In the genomic region with DNA sequence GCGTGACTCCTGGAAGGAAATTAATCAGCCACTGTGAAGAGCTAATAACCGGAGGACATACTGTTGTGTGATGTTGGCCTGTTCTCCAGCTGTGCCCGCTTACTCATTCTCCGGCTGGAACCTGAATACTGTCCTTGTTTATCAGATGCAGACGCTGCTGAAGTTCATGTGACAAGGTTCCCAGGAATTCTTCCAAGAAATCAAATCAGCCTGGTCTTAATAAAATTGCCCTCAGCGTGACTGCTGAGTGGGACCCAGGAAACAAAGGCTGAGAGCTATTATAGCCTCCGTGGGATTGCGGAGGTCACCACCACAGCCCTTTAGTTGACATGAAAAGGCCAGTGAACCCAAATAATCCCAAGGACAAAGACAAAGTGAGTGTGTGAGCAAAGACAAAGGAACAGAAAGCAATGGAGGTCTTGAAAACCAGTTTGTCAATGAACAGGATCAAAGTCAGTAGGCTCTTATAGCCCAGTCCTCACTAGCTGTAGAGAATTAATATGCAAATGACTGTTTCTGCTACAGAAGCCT, we compare ENCODE assay signal across 13 mouse cellular contexts.
DNase-seq lines count a peak whose midpoint lies in the region; ATAC-seq and TF ChIP-seq lines count a peak whose summit lies in the region.
"Had no signal": no experiment of that assay in that cellular context is flagged by ENCODE, and none has a peak within 500 bp of the region (broad histone marks: within the 10 kb centered on the region; RNA-seq: fewer than 3 reads in every experiment).

No protein-coding gene starts in this region.

- no peaks in the 10 kb centered on the region for H3K79me2 ChIP-seq in heart, adult 2 months (replicated peaks; ENCODE audit: control insufficient read depth, insufficient read depth, low read length)

- H3K4me2 ChIP-seq in hindbrain, embryonic 16.5 days (ENCODE audit: low read length), result no peak overlapping the region
- H3K4me2 ChIP-seq in neural tube, embryonic 15.5 days, result no peak overlapping the region
- H3K4me2 ChIP-seq: limb, embryonic 12.5 days; lung, embryonic 14.5 days; stomach, embryonic 15.5 days had no signal

- peak overlapping the region; percentile 36; the same call in 1 of the 2 replicates for H3K27ac ChIP-seq in forebrain, embryonic 10.5 days
- no peak overlapping the region for H3K27ac ChIP-seq in hindbrain, embryonic 16.5 days (ENCODE audit: low read depth, low read length)
- H3K27ac ChIP-seq in neural tube, embryonic 15.5 days (replicated peaks), result no peak overlapping the region
- no peak overlapping the region for H3K27ac ChIP-seq in heart, adult 2 months
- H3K27ac ChIP-seq: limb, embryonic 12.5 days; stomach, embryonic 15.5 days had no signal

- TF ChIP-seq CTCF in brain, embryonic 14.5 days (IDR thresholded peaks at IDR 0.05; ENCODE audit: borderline replicate concordance, extremely low read depth, insufficient read depth, insufficient read length), result no peak
- TF ChIP-seq CTCF in heart, adult 2 months (IDR thresholded peaks at IDR 0.05), result no peak

- no peak for TF ChIP-seq POLR2A in brain, embryonic 14.5 days (IDR thresholded peaks at IDR 0.05; ENCODE audit: borderline replicate concordance, extremely low read depth, insufficient read depth, insufficient read length, poor library complexity, severe bottlenecking)
- no peak for TF ChIP-seq POLR2A in heart, adult 2 months (IDR thresholded peaks at IDR 0.05; ENCODE audit: insufficient read depth, low read depth, low read length)

- no peaks in the 10 kb centered on the region for H3K27me3 ChIP-seq in forebrain, embryonic 10.5 days (ENCODE audit: poor library complexity, severe bottlenecking)
- H3K27me3 ChIP-seq in hindbrain, embryonic 16.5 days (replicated peaks; ENCODE audit: control insufficient read depth, insufficient read depth, low read length), result no peaks in the 10 kb centered on the region
- no peaks in the 10 kb centered on the region for H3K27me3 ChIP-seq in neural tube, embryonic 15.5 days (replicated peaks)
- H3K27me3 ChIP-seq in heart, adult 2 months (ENCODE audit: control insufficient read depth, insufficient read depth, low read length), result no peaks in the 10 kb centered on the region
- H3K27me3 ChIP-seq: limb, embryonic 12.5 days; stomach, embryonic 15.5 days had no signal

- no peaks in the 10 kb centered on the region for H3K36me3 ChIP-seq in forebrain, embryonic 10.5 days (replicated peaks)
- H3K36me3 ChIP-seq in hindbrain, embryonic 16.5 days (ENCODE audit: control insufficient read depth, insufficient read depth, low read length), result no peaks in the 10 kb centered on the region
- H3K36me3 ChIP-seq in neural tube, embryonic 15.5 days, result no peaks in the 10 kb centered on the region
- H3K36me3 ChIP-seq in heart, adult 2 months (ENCODE audit: control insufficient read depth, insufficient read depth, low read length), result no peaks in the 10 kb centered on the region
- H3K36me3 ChIP-seq: limb, embryonic 12.5 days; stomach, embryonic 15.5 days had no signal

- peaks cover 28% of the 10 kb centered on the region for H3K4me1 ChIP-seq in forebrain, embryonic 10.5 days
- no peaks in the 10 kb centered on the region for H3K4me1 ChIP-seq in hindbrain, embryonic 16.5 days (ENCODE audit: control insufficient read depth, insufficient read depth, low read depth, low read length)
- H3K4me1 ChIP-seq in neural tube, embryonic 15.5 days, result no peaks in the 10 kb centered on the region
- no peaks in the 10 kb centered on the region for H3K4me1 ChIP-seq in heart, adult 2 months (ENCODE audit: control insufficient read depth, insufficient read depth, low read length)
- H3K4me1 ChIP-seq: limb, embryonic 12.5 days; stomach, embryonic 15.5 days had no signal

- intact Hi-C loops in heart, adult 2 months (cut with DNase I), result no loop called here
- intact Hi-C loops in heart, postnatal 10 days (cut with DNase I), result no loop called here

- H3K9ac ChIP-seq in hindbrain, embryonic 16.5 days (ENCODE audit: low read depth, low read length), result no peak overlapping the region
- H3K9ac ChIP-seq in neural tube, embryonic 15.5 days (replicated peaks), result no peak overlapping the region
- no peak overlapping the region for H3K9ac ChIP-seq in heart, adult 2 months (ENCODE audit: low read depth, low read length)
- H3K9ac ChIP-seq: limb, embryonic 12.5 days; lung, embryonic 14.5 days; stomach, embryonic 15.5 days had no signal

- peak; percentile 94 for ATAC-seq in hindbrain, embryonic 16.5 days
- ATAC-seq in neural tube, embryonic 15.5 days (ENCODE audit: low FRiP score), result peak; percentile 65; the same call in 1 of the 2 replicates
- ATAC-seq: inflammation-experienced regulatory T-cells, adult 6 months had no signal

- peak; percentile 94 for DNase-seq in brain, embryonic 14.5 days (ENCODE audit: low read depth)
- DNase-seq in forebrain, embryonic 10.5 days (ENCODE audit: extremely low spot score, low spot score), result peak; percentile 69
- no peak for DNase-seq in kidney, postnatal 4 days
- DNase-seq in heart, adult 2 months, result no peak
- no peak for DNase-seq in heart, postnatal 10 days
- DNase-seq: heart, adult 11 months; layer of hippocampus, adult 9-11 months; lung, embryonic 14.5 days had no signal

- 11% methylated on average over 8 of the region's 8 CpGs for WGBS in forebrain, embryonic 10.5 days
- WGBS in hindbrain, embryonic 16.5 days, result 12% methylated on average over 8 of the region's 8 CpGs
- WGBS in neural tube, embryonic 15.5 days, result 17% methylated on average over 8 of the region's 8 CpGs
- WGBS in heart, adult 2 months, result 64% methylated on average over 8 of the region's 8 CpGs

- H3K4me3 ChIP-seq in forebrain, embryonic 10.5 days, result no peak overlapping the region
- no peak overlapping the region for H3K4me3 ChIP-seq in hindbrain, embryonic 16.5 days (ENCODE audit: low read length)
- H3K4me3 ChIP-seq in neural tube, embryonic 15.5 days (replicated peaks), result no peak overlapping the region
- H3K4me3 ChIP-seq in heart, adult 2 months, result no peak overlapping the region
- H3K4me3 ChIP-seq: limb, embryonic 12.5 days; stomach, embryonic 15.5 days had no signal

- TF ChIP-seq EP300 in heart, adult 2 months (IDR thresholded peaks at IDR 0.05; ENCODE audit: insufficient read depth, low read depth, low read length), result no peak

- H3K9me3 ChIP-seq in forebrain, embryonic 10.5 days, result no peaks in the 10 kb centered on the region
- no peaks in the 10 kb centered on the region for H3K9me3 ChIP-seq in hindbrain, embryonic 16.5 days (ENCODE audit: control insufficient read depth, low read length)
- no peaks in the 10 kb centered on the region for H3K9me3 ChIP-seq in neural tube, embryonic 15.5 days (replicated peaks)
- H3K9me3 ChIP-seq: limb, embryonic 12.5 days; stomach, embryonic 15.5 days had no signal

Comparison
In these comparisons a context has a peak if more than half of its experiments do, and no peak if none do; other contexts are left out.
1. DNase-seq: peak in brain, embryonic 14.5 days (single experiment) and forebrain, embryonic 10.5 days (single experiment); none in kidney, postnatal 4 days (0 of 2), heart, adult 2 months (0 of 2) and heart, postnatal 10 days (0 of 2).